Mouse (Mus musculus) CH12.LX (cell line): ENCODE data around the gene Rtn1. TPM values are rescaled to one million over a fixed set of nuclear protein-coding genes. Genes with fewer than 3 reads are reported as not detected.

Experiments used
- DNase-seq: peaks from one replicate; pipeline ENCODE4 v3.0.0-alpha.2; 2013; ENCODE audit errors: extremely low read depth
- H3K27ac ChIP-seq: 2 replicates; pipeline ENCODE4 v1.5.1; 2012; ENCODE audit warnings: low read depth, mild to moderate bottlenecking, control low read depth, moderate library complexity; ENCODE audit not compliant: insufficient read depth
- H3K27me3 ChIP-seq: replicated peaks from 2 replicates; pipeline ENCODE3; 2012; ENCODE audit warnings: inconsistent platforms
- H3K36me3 ChIP-seq, 2 experiments: replicated peaks in 1 of 2; 2 replicates each; pipeline versions ENCODE3 to v1.6.1; 2012; ENCODE audit warnings: inconsistent platforms in 1 of 2, low read length in 1 of 2, mild to moderate bottlenecking in 1 of 2, mixed read lengths in 1 of 2, moderate library complexity in 1 of 2; ENCODE audit not compliant: control insufficient read depth in 1 of 2, insufficient read depth in 1 of 2
- H3K4me1 ChIP-seq, 2 experiments: 2 replicates each; pipeline ENCODE4 v1.6.1; 2012; ENCODE audit warnings: inconsistent platforms in 1 of 2, moderate library complexity in 1 of 2; ENCODE audit not compliant: insufficient read depth in 2 of 2, control insufficient read depth in 1 of 2
- H3K4me2 ChIP-seq: 2 replicates; pipeline ENCODE4 v1.6.1; 2012; ENCODE audit warnings: low read depth, mild to moderate bottlenecking, control low read depth; ENCODE audit not compliant: poor library complexity, insufficient read depth, severe bottlenecking
- H3K4me3 ChIP-seq, 3 experiments: fragments of 150-350 bp in 1 of 3; sonication (generic) in 1 of 3; replicated peaks in 1 of 3; 2 replicates each; pipeline versions ENCODE3 to v1.5.1; 2011 to 2012; ENCODE audit warnings: low read depth in 2 of 3, low read length in 2 of 3, mild to moderate bottlenecking in 2 of 3, moderate library complexity in 2 of 3, control low read depth in 1 of 3, improper control_type of control experiment in 1 of 3, inconsistent platforms in 1 of 3, mixed read lengths in 1 of 3; ENCODE audit not compliant: poor library complexity in 1 of 3
- H3K79me2 ChIP-seq: replicated peaks from 2 replicates; pipeline ENCODE4 v1.6.1; 2012; ENCODE audit warnings: mild to moderate bottlenecking, moderate library complexity; ENCODE audit not compliant: control insufficient read depth, poor library complexity, insufficient read depth, severe bottlenecking; ENCODE audit errors: extremely low read depth
- H3K9ac ChIP-seq: 2 replicates; pipeline ENCODE4 v1.6.1; 2012; ENCODE audit warnings: low read depth, mild to moderate bottlenecking, control low read depth, moderate library complexity; ENCODE audit not compliant: insufficient read depth
- H3K9me3 ChIP-seq: replicated peaks from 2 replicates; pipeline ENCODE3; 2012; ENCODE audit warnings: low read length, inconsistent platforms, mixed read lengths
- CHD1 ChIP-seq: IDR thresholded peaks from 2 replicates; pipeline ENCODE4 v1.6.1; 2012; ENCODE audit warnings: low read depth, low read length, improper control_type of control experiment, inconsistent platforms
- E2F4 ChIP-seq: IDR thresholded peaks from 2 replicates; pipeline ENCODE4 v1.6.1; 2011; ENCODE audit warnings: low read depth, low read length, improper control_type of control experiment; ENCODE audit not compliant: insufficient replicate concordance
- ELF1 ChIP-seq: IDR thresholded peaks from 2 replicates; pipeline ENCODE4 v1.6.1; 2014; ENCODE audit warnings: low read depth, mild to moderate bottlenecking, inconsistent platforms, low read length, improper control_type of control experiment
- MAX ChIP-seq: IDR thresholded peaks from 2 replicates; pipeline ENCODE4 v1.6.1; 2011; ENCODE audit warnings: low read length, improper control_type of control experiment
- MAZ ChIP-seq: IDR thresholded peaks from 2 replicates; pipeline ENCODE4 v1.6.1; 2012; ENCODE audit warnings: low read depth, mild to moderate bottlenecking, inconsistent platforms, low read length, improper control_type of control experiment, moderate library complexity
- NELFE ChIP-seq: IDR thresholded peaks from 2 replicates; pipeline ENCODE4 v1.6.1; 2011; ENCODE audit warnings: low read depth, low read length, improper control_type of control experiment
- NRF1 ChIP-seq: IDR thresholded peaks from 2 replicates; pipeline ENCODE4 v1.6.1; 2014; ENCODE audit warnings: low read depth, mild to moderate bottlenecking, inconsistent platforms, low read length, improper control_type of control experiment, moderate library complexity
- POLR2AphosphoS2 ChIP-seq: IDR thresholded peaks from 2 replicates; pipeline ENCODE4 v1.6.1; 2011; ENCODE audit warnings: low read depth, low read length, improper control_type of control experiment
- RAD21 ChIP-seq: IDR thresholded peaks from 2 replicates; pipeline ENCODE4 v1.6.1; 2011; ENCODE audit warnings: low read depth, mild to moderate bottlenecking, low read length, improper control_type of control experiment, moderate library complexity
- RCOR1 ChIP-seq: conservative IDR thresholded peaks from 2 replicates; pipeline ENCODE4 v1.6.1; 2012; ENCODE audit warnings: low read depth, mild to moderate bottlenecking, inconsistent platforms, low read length, improper control_type of control experiment
- SIN3A ChIP-seq: IDR thresholded peaks from 2 replicates; pipeline ENCODE4 v1.6.1; 2012; ENCODE audit warnings: low read length, improper control_type of control experiment, inconsistent platforms
- SMC3 ChIP-seq: IDR thresholded peaks from 2 replicates; pipeline ENCODE4 v1.6.1; 2011; ENCODE audit warnings: low read depth, low read length, improper control_type of control experiment
- TCF12 ChIP-seq: IDR thresholded peaks from 2 replicates; pipeline ENCODE4 v1.6.1; 2014; ENCODE audit warnings: low read depth, mild to moderate bottlenecking, inconsistent platforms, low read length, improper control_type of control experiment
- UBTF ChIP-seq: IDR thresholded peaks from 2 replicates; pipeline ENCODE4 v1.6.1; 2012; ENCODE audit warnings: low read depth, mild to moderate bottlenecking, inconsistent platforms, low read length, improper control_type of control experiment, moderate library complexity
- USF1 ChIP-seq: IDR thresholded peaks from 2 replicates; pipeline ENCODE4 v1.6.1; 2014; ENCODE audit warnings: low read depth, mild to moderate bottlenecking, inconsistent platforms, low read length, improper control_type of control experiment
- ZKSCAN1 ChIP-seq: IDR thresholded peaks from 2 replicates; pipeline ENCODE4 v1.6.1; 2012; ENCODE audit warnings: low read depth, inconsistent platforms, low read length, improper control_type of control experiment, borderline replicate concordance
- ZNF384 ChIP-seq: IDR thresholded peaks from 2 replicates; pipeline ENCODE4 v1.6.1; 2012; ENCODE audit warnings: low read depth, low read length, improper control_type of control experiment, inconsistent platforms
- dilution Hi-C: fragments of 300-500 bp; cut with MboI; formaldehyde crosslinking; loops from 2 replicates; pipeline ENCODE4 v1.14.3; 2020; ENCODE audit warnings: low sequenced_read_pairs; ENCODE audit not compliant: extremely low pct_unique_long_range_greater_than_20kb, extremely low pct_ligation_motif_present
- in situ Hi-C: fragments of 300-500 bp; cut with MboI; formaldehyde crosslinking; loops from 3 replicates; pipeline ENCODE4 v1.14.3; 2019; ENCODE audit warnings: low sequenced_read_pairs, low pct_ligation_motif_present, low pct_unique_long_range_greater_than_20kb, mixed read lengths
- polyA plus RNA-seq: library from polyadenylated mRNA; unstranded; fragments of >175 nt; gene quantifications from 2 replicates; pipeline ENCODE4 v1.2.1, GENCODE M21; 2012; ENCODE audit warnings: low read depth; ENCODE audit not compliant: insufficient read length
- total RNA-seq, 2 experiments: library from RNA; depleted of rRNA; stranded (reverse); fragments of 300-350 nt in 1 of 2; fragments of >200 nt in 1 of 2; gene quantifications; 2 replicates each; pipeline ENCODE4 v1.2.3; 2012 to 2014

The Rtn1 gene
- total and polyA plus RNA-seq, 3 experiments: 0.08 to 0.17 TPM; not detected in 1

GRCm38 (mm10) chr12:72213554-72213953 is 195.3 kb downstream of the Rtn1 start:
- no peak for DNase-seq
- TF ChIP-seq ZKSCAN1 (no peak), POLR2AphosphoS2 (no peak), TCF12 (no peak), SIN3A (no peak), ZNF384 (no peak), RAD21 (no peak), MAX (no peak), NRF1 (no peak), RCOR1 (no peak), CHD1 (no peak)
- Histone ChIP-seq H3K36me3 (no peaks in the 10 kb centered on the region), H3K27ac (no peak overlapping the region), H3K9me3 (no peaks in the 10 kb centered on the region), H3K4me3 (no peak overlapping the region), H3K79me2 (no peaks in the 10 kb centered on the region), H3K27me3 (no peaks in the 10 kb centered on the region), H3K4me1 (no peaks in the 10 kb centered on the region), H3K9ac (no peak overlapping the region), H3K4me2 (no peak overlapping the region)
- dilution Hi-C loops: no loop called here
- in situ Hi-C loops: no loop called here

GRCm38 (mm10) chr12:72200828-72201227 is 208.0 kb downstream of the Rtn1 start:
- no peaks in the 10 kb centered on the region for H3K27me3 ChIP-seq
- H3K36me3 ChIP-seq: no peaks in the 10 kb centered on the region
- no peak overlapping the region for H3K27ac ChIP-seq
- H3K9me3 ChIP-seq: no peaks in the 10 kb centered on the region
- dilution Hi-C loops: no loop called here
- in situ Hi-C loops: no loop called here
- H3K4me3 ChIP-seq: no peak overlapping the region
- no peaks in the 10 kb centered on the region for H3K79me2 ChIP-seq
- no peak for DNase-seq
- no peak overlapping the region for H3K9ac ChIP-seq
- H3K4me1 ChIP-seq: peaks cover 12 to 16% of the 10 kb centered on the region in 2 experiments
- TF ChIP-seq UBTF (no peak), NELFE (no peak), NRF1 (no peak), MAX (no peak), E2F4 (no peak), USF1 (no peak), ELF1 (no peak), SMC3 (no peak), MAZ (no peak)
- H3K4me2 ChIP-seq: no peak overlapping the region
